Mouse (Mus musculus) limb, embryonic 15.5 days (tissue): Measurements from ENCODE around the gene Kcnk16. TPM values are rescaled to one million over a fixed set of nuclear protein-coding genes. Genes with fewer than 3 reads are reported as not detected.

ENCODE experiments used
- ATAC-seq: fragments of 200-750 bp; cut with Nextera tagmentation; 2 replicates; pipeline ENCODE4 v1.8.0; 2017; ENCODE audit warnings: low read depth, moderate TSS enrichment; ENCODE audit not compliant: insufficient number of reproducible peaks, low FRiP score, low TSS enrichment
- H3K27ac ChIP-seq: fragments of 300-500 bp; sonication (generic); 2 replicates; pipeline ENCODE4 v1.5.1; 2015; ENCODE audit warnings: moderate library complexity, mild to moderate bottlenecking, inconsistent platforms
- H3K27me3 ChIP-seq: fragments of 300-500 bp; sonication (generic); 2 replicates; pipeline ENCODE4 v1.6.1; 2015; ENCODE audit warnings: inconsistent platforms
- H3K36me3 ChIP-seq: fragments of 300-500 bp; sonication (generic); 2 replicates; pipeline ENCODE4 v1.6.1; 2015; ENCODE audit warnings: inconsistent platforms
- H3K4me1 ChIP-seq: fragments of 300-500 bp; sonication (generic); 2 replicates; pipeline ENCODE4 v1.6.1; 2015; ENCODE audit warnings: inconsistent platforms
- H3K4me2 ChIP-seq: fragments of 300-500 bp; sonication (generic); 2 replicates; pipeline ENCODE4 v1.6.1; 2015; ENCODE audit warnings: mild to moderate bottlenecking, inconsistent platforms
- H3K4me3 ChIP-seq: fragments of 300-500 bp; sonication (generic); 2 replicates; pipeline ENCODE4 v1.5.1; 2015; ENCODE audit warnings: mild to moderate bottlenecking, inconsistent platforms
- H3K9ac ChIP-seq: fragments of 300-500 bp; sonication (generic); 2 replicates; pipeline ENCODE4 v1.6.1; 2015; ENCODE audit warnings: inconsistent platforms
- H3K9me3 ChIP-seq: fragments of 300-500 bp; sonication (generic); 2 replicates; pipeline ENCODE4 v1.6.1; 2016; ENCODE audit warnings: inconsistent platforms
- WGBS: fragments of 180-500 bp; shearing (Covaris S2); methylation state at CpG from one replicate; pipeline ENCODE4 v1.1.7; 2015; 5-methylcytosine and 5-hydroxymethylcytosine counted together
- polyA plus RNA-seq: library from polyadenylated mRNA; unstranded; fragments of >200 nt; fragmentation: Nextera tagmentation; extraction: Ambion mirVana; gene quantifications from 2 replicates; pipeline ENCODE4 v1.2.1, GENCODE M21; 2015

Kcnk16 gene
- polyA plus RNA-seq, 1 experiment from 2014 or later: 0.17 TPM

DNA sequence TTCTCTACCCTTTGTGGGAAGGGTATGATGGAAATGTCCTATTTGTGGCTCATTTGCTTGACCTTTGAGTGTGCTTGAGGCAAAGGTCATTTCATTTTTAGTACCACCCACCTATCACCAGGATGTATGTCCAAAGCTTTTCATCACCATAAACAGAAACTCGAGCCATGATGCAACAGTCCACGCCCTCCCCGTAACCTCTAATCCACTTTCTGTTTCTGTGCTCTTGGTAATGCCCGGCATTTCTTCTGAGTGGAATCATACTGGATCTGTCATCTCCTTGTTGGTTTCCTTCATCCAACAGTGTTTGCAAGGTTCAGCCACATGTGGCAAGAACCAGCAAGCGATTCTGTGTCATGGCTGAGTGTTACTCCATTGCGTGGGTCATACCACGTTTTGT lies 54.9 kb downstream of the Kcnk16 start:
- Histone ChIP-seq H3K4me2 (no peak overlapping the region), H3K27me3 (no peaks in the 10 kb centered on the region), H3K9me3 (no peaks in the 10 kb centered on the region), H3K27ac (no peak overlapping the region), H3K36me3 (no peaks in the 10 kb centered on the region), H3K4me1 (no peaks in the 10 kb centered on the region), H3K9ac (no peak overlapping the region), H3K4me3 (no peak overlapping the region)
- WGBS: 76% methylated on average over 7 of the region's 7 CpGs
- ATAC-seq: no peak

DNA sequence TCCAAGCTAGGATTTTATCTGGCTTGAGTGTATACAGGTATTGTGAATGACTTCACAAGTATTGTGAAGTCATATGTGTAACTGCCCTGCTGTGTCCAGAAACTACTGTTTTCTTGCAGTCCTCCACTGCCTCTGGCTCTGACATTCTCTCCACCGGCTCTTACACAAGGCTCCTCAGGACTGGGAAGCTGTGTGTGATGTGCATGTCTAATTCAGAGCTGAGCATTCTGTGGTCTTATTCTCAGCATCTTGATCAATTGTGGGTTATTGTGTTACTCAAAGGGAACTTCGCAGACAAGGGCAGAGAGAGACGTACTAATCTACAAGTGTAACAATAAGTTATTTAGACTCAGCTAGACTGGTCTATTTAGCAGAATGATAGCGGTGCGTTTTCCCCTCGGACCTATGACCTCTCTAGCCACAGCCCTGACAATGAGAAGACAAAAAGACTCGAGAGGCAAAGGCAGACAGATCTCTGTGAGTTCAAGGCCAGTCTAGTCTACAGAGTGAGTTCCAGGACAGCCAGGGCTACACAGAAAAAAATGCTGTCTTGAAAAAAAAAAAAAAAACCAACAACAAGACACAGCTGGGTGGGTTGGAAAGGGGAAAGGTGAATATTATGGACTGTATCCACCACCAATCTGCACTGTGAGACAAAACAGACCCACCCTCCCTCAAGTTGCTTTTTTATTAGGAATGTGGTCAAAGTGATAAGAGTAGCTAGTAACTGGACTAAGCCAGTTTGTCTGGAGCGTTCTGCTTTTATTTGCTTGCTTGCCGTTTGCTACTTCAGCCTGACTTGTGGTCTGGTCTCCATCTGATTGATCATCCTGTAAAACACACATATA lies 57.0 kb downstream of the Kcnk16 start:
- H3K4me1 ChIP-seq: no peaks in the 10 kb centered on the region; the same call in 1 of the 2 replicates
- WGBS: 66% methylated on average over 9 of the region's 9 CpGs

More for the DNA sequence above, 57.0 kb downstream of the Kcnk16 start:
- no peaks in the 10 kb centered on the region for H3K9me3 ChIP-seq
- no peak overlapping the region for H3K4me2 ChIP-seq
- H3K36me3 ChIP-seq: no peaks in the 10 kb centered on the region
- no peak overlapping the region for H3K4me3 ChIP-seq
- no peak overlapping the region for H3K27ac ChIP-seq
- no peak overlapping the region for H3K9ac ChIP-seq
- no peak for ATAC-seq
- no peaks in the 10 kb centered on the region for H3K27me3 ChIP-seq

Other genes with a start within 250 kb of the Kcnk16 start
- gene Saysd1, start 130.7 kb downstream of the Kcnk16 start, polyA plus RNA-seq: 13.4 and 14.1 TPM in 2 replicates
- 4.5 and 4.7 TPM in 2 replicates for gene Kcnk5, start 87.4 kb downstream of the Kcnk16 start, polyA plus RNA-seq
- 17.6 and 19.6 TPM in 2 replicates for gene Nudt13, start 25.5 kb upstream of the Kcnk16 start, polyA plus RNA-seq
- 47.5 and 48.2 TPM in 2 replicates for gene Ecd, start 78.9 kb upstream of the Kcnk16 start, polyA plus RNA-seq
- gene Fam149b, start 79.0 kb upstream of the Kcnk16 start, polyA plus RNA-seq: 31.1 and 34.8 TPM in 2 replicates
- gene Dnajc9, start 119.7 kb upstream of the Kcnk16 start, polyA plus RNA-seq: 164 and 168 TPM in 2 replicates
- 87.8 and 91.2 TPM in 2 replicates for gene Mrps16, start 124.4 kb upstream of the Kcnk16 start, polyA plus RNA-seq
- gene Cfap70, start 183.0 kb upstream of the Kcnk16 start, polyA plus RNA-seq: 0.35 and 0.51 TPM in 2 replicates
- gene Anxa7, start 210.9 kb upstream of the Kcnk16 start, polyA plus RNA-seq: 59.7 and 62.9 TPM in 2 replicates
- gene Mss51, start 227.7 kb upstream of the Kcnk16 start, polyA plus RNA-seq: 2.2 and 2.4 TPM in 2 replicates